Mouse (Mus musculus) hindbrain, postnatal 0 days (tissue): Measurements from ENCODE around the gene Stk39. TPM values are rescaled to one million over a fixed set of nuclear protein-coding genes. Genes with fewer than 3 reads are reported as not detected.

ENCODE experiments used
- ATAC-seq: fragments of 200-750 bp; cut with Nextera tagmentation; 2 replicates; pipeline ENCODE4 v1.8.0; 2017; ENCODE audit warnings: mild to moderate bottlenecking, moderate TSS enrichment, moderate library complexity
- DNase-seq: peaks from one replicate; pipeline ENCODE4 v3.0.0-alpha.2; 2015; ENCODE audit warnings: low spot score
- H3K27ac ChIP-seq: fragments of 300-500 bp; sonication (generic); 2 replicates; pipeline ENCODE4 v1.5.1; 2014; ENCODE audit warnings: mild to moderate bottlenecking
- H3K27me3 ChIP-seq: fragments of 300-500 bp; sonication (generic); 2 replicates; pipeline ENCODE4 v1.6.1; 2014; ENCODE audit warnings: low read length, mixed read lengths; ENCODE audit not compliant: insufficient read depth
- H3K36me3 ChIP-seq: fragments of 300-500 bp; sonication (generic); 2 replicates; pipeline ENCODE4 v1.6.1; 2014; ENCODE audit warnings: low read length, mixed read lengths; ENCODE audit not compliant: insufficient read depth
- H3K4me1 ChIP-seq: fragments of 300-500 bp; sonication (generic); 2 replicates; pipeline ENCODE4 v1.6.1; 2014; ENCODE audit warnings: antibody characterized with exemption, low read length, mixed read lengths; ENCODE audit not compliant: insufficient read depth
- H3K4me2 ChIP-seq: fragments of 300-500 bp; sonication (generic); 2 replicates; pipeline ENCODE4 v1.6.1; 2014; ENCODE audit warnings: low read depth, mild to moderate bottlenecking, low read length, moderate library complexity, mixed read lengths
- H3K4me3 ChIP-seq: fragments of 300-500 bp; sonication (generic); 2 replicates; pipeline ENCODE4 v1.5.1; 2014; ENCODE audit warnings: low read length
- H3K9ac ChIP-seq: fragments of 300-500 bp; sonication (generic); replicated peaks from 2 replicates; pipeline ENCODE4 v1.6.1; 2014; ENCODE audit warnings: mild to moderate bottlenecking, low read length, moderate library complexity, mixed read lengths
- H3K9me3 ChIP-seq: fragments of 300-500 bp; sonication (generic); 2 replicates; pipeline ENCODE4 v1.6.1; 2016; ENCODE audit warnings: low read length, mixed read lengths
- CTCF ChIP-seq: IDR thresholded peaks from 2 replicates; pipeline ENCODE4 v1.5.1; 2016; ENCODE audit warnings: antibody characterized with exemption, control low read depth, low read depth
- WGBS: fragments of 180-500 bp; shearing (Covaris S2); extraction: QIAGEN DNeasy Blood & Tissue Kit; methylation state at CpG from one replicate; pipeline ENCODE4 v1.1.7; 2014; 5-methylcytosine and 5-hydroxymethylcytosine counted together
- polyA plus RNA-seq: library from polyadenylated mRNA; unstranded; fragments of >200 nt; fragmentation: Nextera tagmentation; extraction: Ambion mirVana; gene quantifications from 2 replicates; pipeline ENCODE4 v1.2.1, GENCODE M21; 2015
- total RNA-seq: library from RNA; depleted of rRNA; stranded (reverse); fragments of >200 nt; gene quantifications from 2 replicates; pipeline ENCODE4 v1.2.3, GENCODE M21; 2014

The Stk39 gene
- total and polyA plus RNA-seq, 2 experiments from 2014 or later, result 30.8 to 38.4 TPM

- H3K36me3 ChIP-seq, result no peaks in the 10 kb centered on the region
- 23% methylated on average over 5 of the region's 5 CpGs for WGBS
- no peak for ATAC-seq
- no peak overlapping the region for H3K4me2 ChIP-seq
- H3K4me1 ChIP-seq, result peaks cover 8% of the 10 kb centered on the region
- H3K9ac ChIP-seq, result no peak overlapping the region
- no peak overlapping the region for H3K27ac ChIP-seq
- DNase-seq, result no peak
- no peak overlapping the region for H3K4me3 ChIP-seq
- H3K27me3 ChIP-seq, result no peaks in the 10 kb centered on the region
- no peaks in the 10 kb centered on the region for H3K9me3 ChIP-seq
- no peak for TF ChIP-seq CTCF
Measured at GRCm38 (mm10) chr2:68366897-68367193, 105.2 kb downstream of the Stk39 start.

GRCm38 (mm10) chr2:68366091-68366896 lies 105.8 kb downstream of the Stk39 start:
- Histone ChIP-seq H3K4me3 (0 out of 2 replicates have a peak overlapping the region, but pooled peaks have one; percentile 5), H3K4me1 (peaks cover 13% of the 10 kb centered on the region), H3K9me3 (no peaks in the 10 kb centered on the region), H3K36me3 (no peaks in the 10 kb centered on the region), H3K4me2 (peak overlapping the region; percentile 40), H3K9ac (no peak overlapping the region), H3K27ac (no peak overlapping the region), H3K27me3 (no peaks in the 10 kb centered on the region)
- no peak for DNase-seq
- TF ChIP-seq CTCF, result peak; percentile 21; the same call in 1 of the 2 replicates
- ATAC-seq, result no peak
- 14% methylated on average over 18 of the region's 18 CpGs for WGBS

GRCm38 (mm10) chr2:68365504-68365903 lies 106.6 kb downstream of the Stk39 start:
- 46% methylated on average over 7 of the region's 7 CpGs for WGBS
- TF ChIP-seq CTCF, result no peak
- DNase-seq, result no peak

GRCm38 (mm10) chr2:68364181-68364900 lies 107.7 kb downstream of the Stk39 start:
- TF ChIP-seq CTCF, result peak; percentile 87
- Histone ChIP-seq H3K27ac (no peak overlapping the region), H3K4me3 (no peak overlapping the region), H3K27me3 (no peaks in the 10 kb centered on the region), H3K36me3 (no peaks in the 10 kb centered on the region), H3K4me2 (no peak overlapping the region), H3K9ac (no peak overlapping the region), H3K9me3 (no peaks in the 10 kb centered on the region), H3K4me1 (peaks cover 13% of the 10 kb centered on the region)
- 15% methylated on average over 12 of the region's 12 CpGs for WGBS
- DNase-seq (peak; percentile 82), ATAC-seq (peak; percentile 73)

More at GRCm38 (mm10) chr2:68365504-68365903, 106.6 kb downstream of the Stk39 start:
- no peak overlapping the region for H3K4me3 ChIP-seq
- H3K36me3 ChIP-seq, result no peaks in the 10 kb centered on the region
- no peaks in the 10 kb centered on the region for H3K9me3 ChIP-seq
- H3K4me2 ChIP-seq, result peak overlapping the region; percentile 40; the same call in 1 of the 2 replicates
- no peak overlapping the region for H3K9ac ChIP-seq
- H3K4me1 ChIP-seq, result peaks cover 13% of the 10 kb centered on the region
- H3K27ac ChIP-seq, result no peak overlapping the region
- H3K27me3 ChIP-seq, result no peaks in the 10 kb centered on the region
- ATAC-seq, result no peak

- ATAC-seq (no peak), DNase-seq (no peak)
- no peak overlapping the region for H3K9ac ChIP-seq
- TF ChIP-seq CTCF, result no peak
- WGBS, result 70% methylated on average over 4 of the region's 4 CpGs
- H3K36me3 ChIP-seq, result peaks cover 4% of the 10 kb centered on the region
- H3K9me3 ChIP-seq, result no peaks in the 10 kb centered on the region
- H3K27ac ChIP-seq, result no peak overlapping the region
- H3K4me2 ChIP-seq, result no peak overlapping the region
- no peaks in the 10 kb centered on the region for H3K27me3 ChIP-seq
- peaks cover 13% of the 10 kb centered on the region for H3K4me1 ChIP-seq
- H3K4me3 ChIP-seq, result no peak overlapping the region
Measured at GRCm38 (mm10) chr2:68363159-68363558, 108.9 kb downstream of the Stk39 start.

GRCm38 (mm10) chr2:68361701-68362100 lies 110.4 kb downstream of the Stk39 start:
- WGBS, result 32% methylated on average over 5 of the region's 5 CpGs
- DNase-seq (no peak), ATAC-seq (no peak)
- peaks cover 10% of the 10 kb centered on the region for H3K4me1 ChIP-seq
- no peak overlapping the region for H3K4me3 ChIP-seq
- no peak overlapping the region for H3K4me2 ChIP-seq
- no peaks in the 10 kb centered on the region for H3K9me3 ChIP-seq
- H3K9ac ChIP-seq, result no peak overlapping the region
- no peak for TF ChIP-seq CTCF
- H3K36me3 ChIP-seq, result peaks cover 7% of the 10 kb centered on the region
- H3K27me3 ChIP-seq, result no peaks in the 10 kb centered on the region
- no peak overlapping the region for H3K27ac ChIP-seq
